Mouse (Mus musculus) C2C12 (cell line): ENCODE results near the gene Klf1.

Experiments
- CEBPB ChIP-seq: IDR thresholded peaks from one replicate; pipeline ENCODE4 v1.6.1; 2011; ENCODE audit warnings: low read depth, mild to moderate bottlenecking, control low read depth, moderate library complexity
- CTCF ChIP-seq: IDR thresholded peaks from one replicate; pipeline ENCODE4 v1.5.1; 2011; ENCODE audit not compliant: control insufficient read depth, insufficient read depth, insufficient read length
- MAX ChIP-seq: IDR thresholded peaks from one replicate; pipeline ENCODE4 v1.6.1; 2011; ENCODE audit warnings: mild to moderate bottlenecking, control low read depth
- MYOD1 ChIP-seq: IDR thresholded peaks from one replicate; pipeline ENCODE4 v1.6.1; 2011; ENCODE audit warnings: low read depth; ENCODE audit not compliant: control insufficient read depth, insufficient read length
- MYOG ChIP-seq: IDR thresholded peaks from one replicate; pipeline ENCODE4 v1.6.1; 2011; ENCODE audit not compliant: control insufficient read depth, insufficient read length; ENCODE audit errors: extremely low read depth
- USF1 ChIP-seq: IDR thresholded peaks from one replicate; pipeline ENCODE4 v1.6.1; 2011; ENCODE audit warnings: low read depth, mild to moderate bottlenecking, control low read depth, moderate library complexity

DNA sequence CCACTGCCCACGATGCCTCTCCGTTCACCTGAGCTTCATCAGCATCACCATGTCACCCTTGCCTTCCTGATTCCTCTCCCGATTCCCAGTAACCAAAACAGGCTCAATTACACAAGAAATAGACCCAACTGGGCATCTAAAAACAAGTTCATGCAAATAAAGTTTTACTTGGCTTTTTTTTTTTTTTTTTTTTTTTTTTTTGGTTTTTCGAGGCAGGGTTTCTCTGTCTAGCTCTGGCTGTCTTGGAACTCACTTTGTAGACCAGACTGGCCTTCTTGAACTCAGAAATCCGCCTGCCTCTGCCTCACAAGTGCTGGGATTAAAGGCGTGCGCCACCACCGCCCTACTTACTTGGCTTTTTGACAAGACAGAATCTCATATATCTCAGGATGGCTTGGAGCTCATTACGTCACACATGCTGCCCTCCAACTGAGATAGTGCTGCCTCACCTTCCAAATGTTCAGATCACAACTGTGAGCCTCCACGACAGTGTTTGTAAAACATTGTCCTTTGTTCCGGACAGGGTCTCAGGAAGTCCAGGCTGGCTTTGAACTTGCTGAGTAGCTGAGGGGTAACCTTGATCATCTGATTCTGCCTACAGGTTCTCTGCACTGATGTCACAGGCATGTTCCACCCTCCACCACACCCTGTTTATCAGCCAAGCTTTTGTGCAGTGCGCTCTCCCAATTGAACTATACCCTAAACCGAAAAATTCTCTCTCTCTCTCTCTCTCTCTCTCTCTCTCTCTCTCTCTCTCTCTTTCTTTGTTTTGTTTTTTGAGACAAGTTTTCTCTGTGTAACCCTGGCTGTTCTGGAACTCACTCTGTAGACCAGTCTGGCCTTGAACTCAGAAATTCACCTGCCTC lies 36.1 kb downstream of the Klf1 start:
- TF ChIP-seq MAX (no peak), CEBPB (no peak), CTCF (no peak), MYOG (no peak), USF1 (no peak), MYOD1 (no peak)
